Mouse (Mus musculus): Measurements from ENCODE around the gene Cdk6. TPM values are rescaled to one million over a fixed set of nuclear protein-coding genes. Genes with fewer than 3 reads are reported as not detected.

Cdk6 gene
- polyA plus RNA-seq, 1 experiment from 2014 or later: 16.0 TPM

- no peak overlapping the region for H3K4me3 ChIP-seq (ENCODE audit: low read depth, low read length)
- H3K9ac ChIP-seq (ENCODE audit: low read depth, low read length): no peak overlapping the region
- no peak for ATAC-seq (ENCODE audit: low read depth)
- H3K27ac ChIP-seq (ENCODE audit: low read length): no peak overlapping the region
- H3K27me3 ChIP-seq (ENCODE audit: control insufficient read depth, insufficient read depth, low read depth, low read length): no peaks in the 10 kb centered on the region
- H3K4me1 ChIP-seq (ENCODE audit: control insufficient read depth, low read depth, low read length): peaks cover 16% of the 10 kb centered on the region
- H3K9me3 ChIP-seq (replicated peaks; ENCODE audit: control insufficient read depth, low read length): no peaks in the 10 kb centered on the region
- H3K4me2 ChIP-seq (ENCODE audit: low read depth, low read length): no peak overlapping the region
- H3K36me3 ChIP-seq (ENCODE audit: control insufficient read depth, insufficient read depth): no peaks in the 10 kb centered on the region
- WGBS (ENCODE audit: insufficient replicate concordance): 71% methylated on average over 10 of the region's 10 CpGs
Measured at GRCm38 (mm10) chr5:3511097-3511795, 170.0 kb downstream of the Cdk6 start.

DNA sequence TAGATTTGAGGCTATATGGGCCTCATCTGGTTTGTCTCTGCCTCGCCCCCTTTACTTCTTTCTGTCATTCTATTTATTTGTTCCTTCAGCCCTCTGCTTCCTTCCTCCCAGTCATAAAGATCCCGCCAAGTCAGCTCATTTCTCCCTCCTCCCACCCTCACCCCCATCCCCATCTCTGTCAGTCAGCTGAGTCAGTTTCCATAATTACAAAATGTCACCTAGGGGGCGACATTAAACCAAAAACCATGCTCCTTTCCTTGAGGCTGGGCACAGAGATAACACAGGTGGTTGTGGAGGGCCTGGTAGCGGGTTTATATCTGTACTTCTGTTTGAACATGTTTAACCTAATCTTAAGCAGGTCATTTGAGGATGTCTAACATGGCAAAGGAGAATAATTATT, 171.3 kb downstream of the Cdk6 start:
- Histone ChIP-seq H3K4me3 (ENCODE audit: low read depth, low read length) (no peak overlapping the region), H3K27me3 (ENCODE audit: control insufficient read depth, insufficient read depth, low read depth, low read length) (no peaks in the 10 kb centered on the region), H3K9me3 (replicated peaks; ENCODE audit: control insufficient read depth, low read length) (no peaks in the 10 kb centered on the region), H3K9ac (ENCODE audit: low read depth, low read length) (no peak overlapping the region), H3K36me3 (ENCODE audit: control insufficient read depth, insufficient read depth) (0 out of 2 replicates have a peak, but pooled peaks cover 2% of the 10 kb centered on the region), H3K4me1 (ENCODE audit: control insufficient read depth, low read depth, low read length) (peaks cover 16% of the 10 kb centered on the region), H3K4me2 (ENCODE audit: low read depth, low read length) (no peak overlapping the region), H3K27ac (ENCODE audit: low read length) (no peak overlapping the region)
- 13% methylated on average over 4 of the region's 4 CpGs for WGBS (ENCODE audit: insufficient replicate concordance)
- peak; percentile 41 for ATAC-seq (ENCODE audit: low read depth)

GRCm38 (mm10) chr5:3514901-3515311, 173.6 kb downstream of the Cdk6 start:
- no peak overlapping the region for H3K4me2 ChIP-seq (ENCODE audit: low read depth, low read length)

GRCm38 (mm10) chr5:3515477-3515876, 174.2 kb downstream of the Cdk6 start:
- no peak overlapping the region for H3K4me2 ChIP-seq (ENCODE audit: low read depth, low read length)
- H3K27me3 ChIP-seq (ENCODE audit: control insufficient read depth, insufficient read depth, low read depth, low read length): no peaks in the 10 kb centered on the region
- ATAC-seq (ENCODE audit: low read depth): no peak
- peaks cover 11% of the 10 kb centered on the region for H3K4me1 ChIP-seq (ENCODE audit: control insufficient read depth, low read depth, low read length)
- no peak overlapping the region for H3K27ac ChIP-seq (ENCODE audit: low read length)
- H3K9ac ChIP-seq (ENCODE audit: low read depth, low read length): no peak overlapping the region
- 61% methylated on average over 9 of the region's 9 CpGs for WGBS (ENCODE audit: insufficient replicate concordance)
- no peaks in the 10 kb centered on the region for H3K9me3 ChIP-seq (replicated peaks; ENCODE audit: control insufficient read depth, low read length)
- H3K36me3 ChIP-seq (ENCODE audit: control insufficient read depth, insufficient read depth): peaks cover 5% of the 10 kb centered on the region
- no peak overlapping the region for H3K4me3 ChIP-seq (ENCODE audit: low read depth, low read length)

More at GRCm38 (mm10) chr5:3514901-3515311, 173.6 kb downstream of the Cdk6 start:
- 0 out of 2 replicates have a peak, but pooled peaks cover 3% of the 10 kb centered on the region for H3K36me3 ChIP-seq (ENCODE audit: control insufficient read depth, insufficient read depth)
- H3K4me3 ChIP-seq (ENCODE audit: low read depth, low read length): no peak overlapping the region
- no peaks in the 10 kb centered on the region for H3K27me3 ChIP-seq (ENCODE audit: control insufficient read depth, insufficient read depth, low read depth, low read length)
- H3K9ac ChIP-seq (ENCODE audit: low read depth, low read length): no peak overlapping the region
- H3K27ac ChIP-seq (ENCODE audit: low read length): no peak overlapping the region
- no peaks in the 10 kb centered on the region for H3K9me3 ChIP-seq (replicated peaks; ENCODE audit: control insufficient read depth, low read length)
- H3K4me1 ChIP-seq (ENCODE audit: control insufficient read depth, low read depth, low read length): peaks cover 11% of the 10 kb centered on the region
- peak; percentile 71 for ATAC-seq (ENCODE audit: low read depth)
- 24% methylated on average over 8 of the region's 8 CpGs for WGBS (ENCODE audit: insufficient replicate concordance)

DNA sequence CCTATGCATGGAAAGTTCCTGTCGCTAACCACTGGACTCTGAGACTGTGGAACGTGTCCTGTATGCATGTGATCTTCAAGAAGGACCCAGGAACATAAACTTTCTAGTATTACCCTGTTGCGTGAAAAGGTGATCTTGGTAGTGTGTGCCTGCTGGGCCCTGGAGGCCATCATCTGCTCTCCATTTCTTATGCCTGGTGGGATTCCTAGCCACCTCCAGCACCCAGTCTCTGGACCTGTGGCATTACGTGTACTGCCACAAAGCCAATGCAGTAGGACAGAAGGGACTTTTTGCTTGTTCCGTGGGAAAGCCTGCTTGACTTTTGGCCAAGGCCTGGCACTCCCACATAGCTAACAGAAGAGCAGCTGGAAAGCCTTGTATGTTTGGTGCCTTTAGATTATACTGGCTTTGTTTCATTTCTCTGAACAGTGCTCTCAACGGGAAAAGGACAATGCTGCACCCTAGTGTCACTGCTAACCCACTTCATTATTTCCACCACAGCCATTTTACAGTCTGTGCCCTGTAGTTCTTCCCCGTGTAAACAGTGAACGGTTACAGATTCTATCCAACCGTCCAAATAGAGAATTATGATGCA, 175.3 kb downstream of the Cdk6 start:
- H3K9ac ChIP-seq (ENCODE audit: low read depth, low read length): no peak overlapping the region
- H3K9me3 ChIP-seq (replicated peaks; ENCODE audit: control insufficient read depth, low read length): no peaks in the 10 kb centered on the region
- H3K36me3 ChIP-seq (ENCODE audit: control insufficient read depth, insufficient read depth): peaks cover 11% of the 10 kb centered on the region
- H3K4me3 ChIP-seq (ENCODE audit: low read depth, low read length): no peak overlapping the region
- H3K27me3 ChIP-seq (ENCODE audit: control insufficient read depth, insufficient read depth, low read depth, low read length): no peaks in the 10 kb centered on the region
- WGBS (ENCODE audit: insufficient replicate concordance): 59% methylated on average over 9 of the region's 9 CpGs
- no peak overlapping the region; the same call in 1 of the 2 replicates for H3K27ac ChIP-seq (ENCODE audit: low read length)
- ATAC-seq (ENCODE audit: low read depth): peak; percentile 24; the same call in 1 of the 2 replicates
- no peak overlapping the region for H3K4me2 ChIP-seq (ENCODE audit: low read depth, low read length)
- peaks cover 11% of the 10 kb centered on the region for H3K4me1 ChIP-seq (ENCODE audit: control insufficient read depth, low read depth, low read length)

DNA sequence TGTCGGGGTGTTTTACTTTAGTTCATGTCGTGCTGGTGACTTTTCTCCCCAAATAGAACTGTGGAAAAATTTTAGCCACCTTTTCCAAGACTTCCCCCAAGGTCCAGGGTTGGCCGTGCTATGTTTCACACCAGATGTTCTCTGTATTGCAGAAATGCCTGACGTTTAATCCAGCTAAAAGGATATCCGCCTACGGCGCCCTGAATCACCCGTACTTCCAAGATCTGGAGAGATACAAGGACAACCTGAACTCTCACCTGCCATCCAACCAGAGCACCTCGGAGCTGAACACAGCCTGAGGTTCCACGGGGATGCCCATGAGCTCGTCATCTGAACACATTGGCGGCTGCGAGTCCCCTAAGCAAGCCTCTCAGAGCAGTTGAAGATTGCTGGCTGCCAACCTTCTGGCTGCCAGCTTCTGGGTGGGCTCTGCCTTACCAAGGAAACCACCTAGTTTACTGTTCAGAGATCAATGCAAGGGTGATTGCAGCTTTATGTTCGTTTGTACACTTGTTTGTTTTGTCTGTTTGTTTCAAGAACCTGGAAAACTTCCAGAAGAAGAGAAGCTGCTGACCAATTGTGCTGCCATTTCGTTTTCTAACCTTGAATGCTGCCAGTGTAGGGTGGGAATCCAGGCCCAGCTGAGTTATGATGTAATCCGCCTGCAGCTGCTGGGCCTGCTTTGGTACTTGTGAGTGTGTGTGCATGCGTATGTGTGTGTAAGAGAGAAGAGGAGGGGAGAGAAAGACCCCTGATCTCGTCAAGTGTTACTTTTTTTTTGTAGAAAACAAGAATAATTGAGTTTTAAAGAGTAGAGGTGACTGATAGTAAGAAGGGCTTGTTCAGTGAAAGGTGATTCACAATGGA, 179.4 kb downstream of the Cdk6 start:
- no peak overlapping the region for H3K27ac ChIP-seq (ENCODE audit: low read length)
- no peaks in the 10 kb centered on the region for H3K4me1 ChIP-seq (ENCODE audit: control insufficient read depth, low read depth, low read length)
- no peak overlapping the region for H3K4me2 ChIP-seq (ENCODE audit: low read depth, low read length)
- peaks cover 13% of the 10 kb centered on the region for H3K36me3 ChIP-seq (ENCODE audit: control insufficient read depth, insufficient read depth)
- H3K9ac ChIP-seq (ENCODE audit: low read depth, low read length): no peak overlapping the region
- WGBS (ENCODE audit: insufficient replicate concordance): 71% methylated on average over 18 of the region's 18 CpGs
- no peaks in the 10 kb centered on the region for H3K9me3 ChIP-seq (replicated peaks; ENCODE audit: control insufficient read depth, low read length)
- no peak overlapping the region for H3K4me3 ChIP-seq (ENCODE audit: low read depth, low read length)
- no peak for ATAC-seq (ENCODE audit: low read depth)
- H3K27me3 ChIP-seq (ENCODE audit: control insufficient read depth, insufficient read depth, low read depth, low read length): no peaks in the 10 kb centered on the region

GRCm38 (mm10) chr5:3521741-3522140, 180.5 kb downstream of the Cdk6 start:
- H3K4me1 ChIP-seq (ENCODE audit: control insufficient read depth, low read depth, low read length): no peaks in the 10 kb centered on the region
- H3K9ac ChIP-seq (ENCODE audit: low read depth, low read length): no peak overlapping the region
- H3K36me3 ChIP-seq (ENCODE audit: control insufficient read depth, insufficient read depth): peaks cover 13% of the 10 kb centered on the region
- H3K4me3 ChIP-seq (ENCODE audit: low read depth, low read length): no peak overlapping the region
- 77% methylated on average over 12 of the region's 12 CpGs for WGBS (ENCODE audit: insufficient replicate concordance)
- H3K27ac ChIP-seq (ENCODE audit: low read length): no peak overlapping the region
- no peaks in the 10 kb centered on the region for H3K27me3 ChIP-seq (ENCODE audit: control insufficient read depth, insufficient read depth, low read depth, low read length)
- ATAC-seq (ENCODE audit: low read depth): no peak
- H3K9me3 ChIP-seq (replicated peaks; ENCODE audit: control insufficient read depth, low read length): no peaks in the 10 kb centered on the region
- H3K4me2 ChIP-seq (ENCODE audit: low read depth, low read length): no peak overlapping the region

DNA sequence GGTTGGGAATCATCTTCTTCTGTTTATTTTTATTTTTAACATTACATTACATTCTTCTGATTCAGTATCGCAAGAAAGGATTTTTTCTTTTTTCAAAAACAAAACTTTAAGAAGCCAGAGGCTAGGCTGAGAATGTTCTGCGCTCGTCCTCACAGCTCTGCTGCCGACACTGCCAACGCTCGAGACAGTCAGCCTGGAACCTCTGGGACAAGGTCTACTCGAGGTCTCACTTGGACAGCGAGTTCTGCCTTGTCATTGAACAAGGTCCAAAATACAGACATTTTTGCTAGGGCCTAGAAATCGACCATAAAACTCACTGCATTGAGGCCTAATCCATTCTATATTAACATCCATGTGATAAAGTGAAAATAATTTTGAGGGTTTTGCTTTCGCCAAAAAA, 181.5 kb downstream of the Cdk6 start:
- Histone ChIP-seq H3K4me3 (ENCODE audit: low read depth, low read length) (no peak overlapping the region), H3K27me3 (ENCODE audit: control insufficient read depth, insufficient read depth, low read depth, low read length) (no peaks in the 10 kb centered on the region), H3K36me3 (ENCODE audit: control insufficient read depth, insufficient read depth) (peaks cover 10% of the 10 kb centered on the region), H3K4me1 (ENCODE audit: control insufficient read depth, low read depth, low read length) (no peaks in the 10 kb centered on the region), H3K9me3 (replicated peaks; ENCODE audit: control insufficient read depth, low read length) (no peaks in the 10 kb centered on the region), H3K9ac (ENCODE audit: low read depth, low read length) (no peak overlapping the region), H3K4me2 (ENCODE audit: low read depth, low read length) (no peak overlapping the region), H3K27ac (ENCODE audit: low read length) (no peak overlapping the region)
- WGBS (ENCODE audit: insufficient replicate concordance): 80% methylated on average over 10 of the region's 10 CpGs
- no peak for ATAC-seq (ENCODE audit: low read depth)
